Mouse (Mus musculus) lung, postnatal 4 days (tissue): Measurements from ENCODE around the gene Fstl5.

Experiments used
- DNase-seq, 2 experiments: peaks; one replicate each; pipeline ENCODE4 v3.0.0; 2021

Fstl5 gene

GRCm38 (mm10) chr3:76567346-76567745, 493.3 kb downstream of the Fstl5 start:
- no peak for DNase-seq

GRCm38 (mm10) chr3:76572478-76572877, 498.4 kb downstream of the Fstl5 start:
- no peak for DNase-seq

- no peak for DNase-seq
These were observed 499.0 kb downstream of the Fstl5 start for GRCm38 (mm10) chr3:76572920-76573541.

- no peak for DNase-seq
These were observed 519.1 kb downstream of the Fstl5 start for GRCm38 (mm10) chr3:76593148-76593547.

- no peak for DNase-seq
These were observed 546.0 kb downstream of the Fstl5 start for GRCm38 (mm10) chr3:76620044-76620443.

- DNase-seq, result no peak
These were observed 580.2 kb downstream of the Fstl5 start for GRCm38 (mm10) chr3:76654243-76654642.

GRCm38 (mm10) chr3:76670859-76671258, 596.8 kb downstream of the Fstl5 start:
- DNase-seq, result no peak

GRCm38 (mm10) chr3:76676006-76676405, 601.9 kb downstream of the Fstl5 start:
- DNase-seq, result no peak

GRCm38 (mm10) chr3:76679853-76680545, 605.9 kb downstream of the Fstl5 start:
- DNase-seq, result no peak

- DNase-seq, result no peak
These were observed 606.4 kb downstream of the Fstl5 start for GRCm38 (mm10) chr3:76680546-76680883.

- DNase-seq, result no peak
These were observed 623.1 kb downstream of the Fstl5 start for GRCm38 (mm10) chr3:76697134-76697629.

- DNase-seq, result no peak
These were observed 665.2 kb downstream of the Fstl5 start for GRCm38 (mm10) chr3:76739221-76739620.
